Mouse (Mus musculus) embryonic facial prominence, embryonic 11.5 days (tissue): ENCODE results near the gene Vldlr. TPM values are rescaled to one million over a fixed set of nuclear protein-coding genes. Genes with fewer than 3 reads are reported as not detected.

Experiments used
- ATAC-seq: fragments of 200-750 bp; cut with Nextera tagmentation; replicated peaks from 2 replicates; pipeline ENCODE4 v1.8.0; 2017; ENCODE audit warnings: low read depth; ENCODE audit not compliant: insufficient number of reproducible peaks, low FRiP score, low TSS enrichment
- DNase-seq: peaks from one replicate; pipeline ENCODE4 v3.0.0-alpha.2; 2015; ENCODE audit warnings: low spot score
- H3K27ac ChIP-seq: fragments of 300-500 bp; sonication (generic); replicated peaks from 2 replicates; pipeline ENCODE4 v1.5.1; 2014; ENCODE audit warnings: mild to moderate bottlenecking, low read depth, low read length, control low read depth
- H3K27me3 ChIP-seq: fragments of 300-500 bp; sonication (generic); 2 replicates; pipeline ENCODE4 v1.6.1; 2014; ENCODE audit warnings: mild to moderate bottlenecking, low read length, moderate library complexity, mixed read lengths; ENCODE audit not compliant: control insufficient read depth, insufficient read depth
- H3K36me3 ChIP-seq: fragments of 300-500 bp; sonication (generic); replicated peaks from 2 replicates; pipeline ENCODE4 v1.6.1; 2014; ENCODE audit warnings: low read depth, mild to moderate bottlenecking, low read length, moderate library complexity, mixed read lengths; ENCODE audit not compliant: control insufficient read depth, insufficient read depth
- H3K4me1 ChIP-seq: fragments of 300-500 bp; sonication (generic); 2 replicates; pipeline ENCODE4 v1.6.1; 2014; ENCODE audit warnings: low read length, mixed read lengths; ENCODE audit not compliant: control insufficient read depth, insufficient read depth
- H3K4me2 ChIP-seq: fragments of 300-500 bp; sonication (generic); 2 replicates; pipeline ENCODE4 v1.6.1; 2014; ENCODE audit warnings: low read depth, mild to moderate bottlenecking, control low read depth, low read length, moderate library complexity
- H3K4me3 ChIP-seq: fragments of 300-500 bp; sonication (generic); 2 replicates; pipeline ENCODE4 v1.5.1; 2014; ENCODE audit warnings: low read depth, low read length, control low read depth
- H3K9ac ChIP-seq: fragments of 300-500 bp; sonication (generic); replicated peaks from 2 replicates; pipeline ENCODE4 v1.6.1; 2014; ENCODE audit warnings: mild to moderate bottlenecking, control low read depth, low read length
- H3K9me3 ChIP-seq: fragments of 300-500 bp; sonication (generic); replicated peaks from 2 replicates; pipeline ENCODE4 v1.6.1; 2016; ENCODE audit warnings: mild to moderate bottlenecking, low read length, inconsistent platforms, mixed read lengths; ENCODE audit not compliant: control insufficient read depth
- WGBS: fragments of 180-500 bp; shearing (Covaris S2); extraction: QIAGEN DNeasy Blood & Tissue Kit; methylation state at CpG from one replicate; pipeline ENCODE4 v1.1.7; 2014; 5-methylcytosine and 5-hydroxymethylcytosine counted together
- polyA plus RNA-seq: library from polyadenylated mRNA; unstranded; fragments of >200 nt; fragmentation: Nextera tagmentation; extraction: Ambion mirVana; gene quantifications from 2 replicates; pipeline ENCODE4 v1.2.1, GENCODE M21; 2014

Vldlr gene
- polyA plus RNA-seq: 5.2 and 6.4 TPM in 2 replicates

DNA sequence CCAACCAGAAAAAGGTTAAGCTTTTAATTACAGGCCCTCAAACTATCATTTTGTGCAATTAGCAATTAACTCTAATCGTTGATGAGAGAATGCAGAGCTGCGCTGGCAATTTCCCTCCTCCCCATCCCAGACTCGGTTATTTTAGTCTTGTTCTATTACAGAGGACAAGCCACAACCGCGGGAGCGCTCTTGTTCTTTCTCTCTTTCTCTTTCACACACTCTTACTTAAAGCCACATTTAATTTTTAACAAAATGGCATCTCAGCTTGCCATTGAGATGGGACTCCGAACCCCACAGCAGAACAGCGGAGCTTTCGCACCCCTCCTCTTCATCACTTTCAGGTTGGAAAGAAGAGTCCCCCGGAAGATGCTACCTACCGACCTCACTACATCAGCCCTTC is at the start of gene Vldlr:
Gene Vldlr, plus strand, starts transcription at position 167 of the 400 bp plus-strand sequence.
- Histone ChIP-seq H3K9ac (peak within 1 kb of the TSS; percentile 61), H3K4me3 (peak within 1 kb of the TSS; percentile 71), H3K27me3 (0 out of 2 replicates have a peak, but pooled peaks cover 3% of the 10 kb centered on the region), H3K4me2 (peak within 1 kb of the TSS; percentile 98), H3K9me3 (no peaks in the 10 kb centered on the region), H3K4me1 (no peaks in the 10 kb centered on the region; the same call in 1 of the 2 replicates), H3K36me3 (no peaks in the 10 kb centered on the region), H3K27ac (0 out of 2 replicates have a peak within 1 kb of the TSS, but pooled peaks have one; percentile 20)
- ATAC-seq (no peak), DNase-seq (peak; percentile 19)
- WGBS: 3% methylated on average over 11 of the region's 11 CpGs

DNA sequence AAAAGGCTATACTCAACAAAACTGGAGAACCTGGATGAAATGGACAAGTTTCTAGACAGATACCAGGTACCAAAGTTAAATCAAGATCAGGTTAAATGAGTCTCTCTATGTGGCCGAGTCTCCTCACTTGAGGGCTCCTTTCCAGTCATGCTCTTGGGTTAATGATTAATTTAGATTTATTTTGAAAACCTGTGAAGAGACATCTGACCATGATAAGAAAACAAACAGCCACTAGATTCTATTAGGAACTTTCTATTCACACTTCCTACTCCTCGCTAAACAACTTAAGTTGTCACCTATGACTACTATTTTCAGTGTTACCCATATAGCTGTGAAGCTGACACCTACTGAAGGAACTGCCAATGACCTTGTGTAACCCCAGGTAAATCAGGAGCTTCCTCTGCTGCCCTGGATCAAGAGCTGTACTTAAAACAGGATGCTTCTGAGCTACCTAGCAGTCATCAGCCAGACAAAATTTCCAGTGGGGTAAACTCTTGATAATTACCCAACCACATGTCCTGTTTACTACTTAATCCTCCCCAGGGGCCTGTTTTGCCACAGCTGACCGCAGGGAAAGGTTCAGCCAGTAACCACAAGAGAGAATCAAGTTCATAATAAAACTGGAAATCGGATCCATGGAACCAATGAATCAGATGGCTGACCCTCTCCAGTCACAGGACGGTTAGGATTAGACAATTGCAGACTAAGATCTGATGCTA is 48.5 kb upstream of the Vldlr start:
- no peaks in the 10 kb centered on the region for H3K36me3 ChIP-seq
- H3K4me1 ChIP-seq: no peaks in the 10 kb centered on the region
- no peaks in the 10 kb centered on the region for H3K9me3 ChIP-seq
- WGBS: 67% methylated on average over 5 of the region's 5 CpGs
- no peak overlapping the region for H3K9ac ChIP-seq
- no peaks in the 10 kb centered on the region for H3K27me3 ChIP-seq
- H3K27ac ChIP-seq: no peak overlapping the region
- H3K4me2 ChIP-seq: no peak overlapping the region
- ATAC-seq (no peak), DNase-seq (no peak)
- H3K4me3 ChIP-seq: no peak overlapping the region

DNA sequence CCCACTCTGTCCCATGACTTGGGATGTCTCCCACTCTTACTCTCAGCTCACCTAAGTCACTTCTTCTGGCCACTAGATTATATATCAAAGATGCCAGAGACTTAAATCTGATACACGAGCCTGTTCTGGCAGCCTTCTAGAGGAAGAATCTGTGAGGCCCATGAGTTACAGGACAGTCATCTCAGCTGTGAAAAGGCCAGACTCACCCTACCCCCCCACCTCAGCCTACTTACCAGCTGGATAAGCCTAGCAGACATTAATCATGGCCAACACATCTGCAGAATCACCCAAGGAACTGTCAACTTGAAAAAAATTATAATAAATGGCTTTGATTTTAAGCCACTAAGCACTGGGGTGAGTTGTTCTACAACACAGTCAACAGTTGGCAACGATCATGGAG is 42.4 kb upstream of the Vldlr start:
- H3K27ac ChIP-seq: no peak overlapping the region
- DNase-seq: no peak
- no peaks in the 10 kb centered on the region for H3K36me3 ChIP-seq
- no peaks in the 10 kb centered on the region for H3K9me3 ChIP-seq
- ATAC-seq: no peak
- WGBS: 74% methylated on average over 2 of the region's 2 CpGs
- H3K4me2 ChIP-seq: no peak overlapping the region
- H3K27me3 ChIP-seq: no peaks in the 10 kb centered on the region
- H3K4me1 ChIP-seq: no peaks in the 10 kb centered on the region
- H3K4me3 ChIP-seq: no peak overlapping the region
- H3K9ac ChIP-seq: no peak overlapping the region

DNA sequence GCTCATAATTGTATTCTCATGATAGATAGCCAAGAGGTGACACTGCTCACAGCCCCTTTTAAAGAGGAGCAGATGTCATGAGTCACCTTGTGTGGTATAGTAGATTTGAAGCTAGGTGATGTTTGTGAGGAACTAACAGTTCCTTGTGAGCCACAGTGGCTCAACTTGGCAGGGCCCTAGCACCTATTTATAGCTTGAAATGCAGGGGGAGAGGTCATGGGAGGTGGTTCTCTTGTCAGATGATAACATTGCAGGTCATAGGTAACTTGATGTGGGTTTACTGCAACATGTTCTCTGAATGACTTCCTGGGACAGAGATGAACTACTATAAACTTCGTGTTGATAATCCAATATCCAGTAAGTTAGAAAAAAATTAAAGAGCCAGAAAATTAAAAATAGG is 40.7 kb upstream of the Vldlr start:
- Histone ChIP-seq H3K27me3 (no peaks in the 10 kb centered on the region), H3K4me1 (no peaks in the 10 kb centered on the region), H3K9ac (no peak overlapping the region), H3K4me3 (no peak overlapping the region), H3K27ac (no peak overlapping the region), H3K9me3 (no peaks in the 10 kb centered on the region), H3K36me3 (no peaks in the 10 kb centered on the region), H3K4me2 (no peak overlapping the region)
- 80% methylated on average over 1 of the region's 1 CpGs for WGBS
- DNase-seq (no peak), ATAC-seq (no peak)

DNA sequence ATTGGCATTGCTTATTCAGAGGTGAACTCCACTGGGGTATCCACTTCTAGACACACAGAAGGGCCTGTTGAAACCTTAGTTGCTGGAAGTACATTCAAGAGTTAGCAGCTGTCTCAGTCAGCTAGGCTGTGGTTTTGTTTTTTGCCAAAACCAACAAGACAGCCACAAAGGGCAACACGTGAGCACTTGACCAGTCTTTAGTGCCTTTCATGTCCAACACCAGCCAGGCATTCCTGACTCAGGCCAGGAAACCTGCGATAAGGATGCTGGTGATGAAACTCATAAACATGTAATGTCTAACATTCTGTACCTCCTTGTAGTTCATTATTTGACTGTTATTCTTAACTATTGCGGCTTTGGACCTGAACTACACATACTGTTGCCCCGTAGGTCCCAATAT is 39.7 kb upstream of the Vldlr start:
- DNase-seq (no peak), ATAC-seq (no peak)
- H3K4me2 ChIP-seq: no peak overlapping the region
- H3K4me1 ChIP-seq: no peaks in the 10 kb centered on the region
- H3K36me3 ChIP-seq: no peaks in the 10 kb centered on the region
- no peaks in the 10 kb centered on the region for H3K27me3 ChIP-seq
- H3K27ac ChIP-seq: no peak overlapping the region
- WGBS: 95% methylated on average over 4 of the region's 4 CpGs
- H3K9me3 ChIP-seq: no peaks in the 10 kb centered on the region
- H3K4me3 ChIP-seq: no peak overlapping the region
- no peak overlapping the region for H3K9ac ChIP-seq

DNA sequence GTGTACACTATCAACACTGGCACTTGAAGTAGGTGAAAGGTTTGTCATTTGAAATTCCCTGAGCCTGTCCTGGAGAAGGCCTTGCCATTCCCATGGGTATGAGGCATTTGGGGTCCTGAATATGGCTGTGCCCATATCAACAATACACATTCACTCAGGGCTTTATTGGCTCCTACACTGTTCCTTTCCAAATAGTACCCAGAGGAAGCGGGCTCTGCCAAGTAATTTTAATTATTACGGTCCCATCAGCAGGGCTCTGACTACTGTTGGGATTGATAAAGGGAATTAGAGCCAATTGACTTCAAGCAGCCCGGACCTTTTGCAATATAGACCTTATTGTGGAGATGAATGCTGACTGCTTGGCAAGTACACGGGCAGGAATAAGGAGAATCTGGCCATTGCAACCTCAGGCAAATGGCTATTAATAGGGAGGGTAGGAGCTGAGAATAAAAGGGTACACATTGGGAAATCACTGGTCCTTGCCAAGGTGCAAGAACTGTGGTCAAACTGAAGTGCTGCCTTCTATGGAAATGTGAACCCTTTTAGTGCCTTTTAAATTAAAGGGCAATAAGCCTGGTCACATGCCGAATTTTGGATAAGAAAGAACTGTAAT is 38.0 kb upstream of the Vldlr start:
- no peak overlapping the region for H3K9ac ChIP-seq
- no peaks in the 10 kb centered on the region for H3K27me3 ChIP-seq
- no peaks in the 10 kb centered on the region for H3K9me3 ChIP-seq
- 88% methylated on average over 5 of the region's 5 CpGs for WGBS
- no peak overlapping the region for H3K4me2 ChIP-seq
- H3K27ac ChIP-seq: no peak overlapping the region
- DNase-seq: no peak
- no peak overlapping the region for H3K4me3 ChIP-seq
- ATAC-seq: no peak
- H3K4me1 ChIP-seq: no peaks in the 10 kb centered on the region
- no peaks in the 10 kb centered on the region for H3K36me3 ChIP-seq

DNA sequence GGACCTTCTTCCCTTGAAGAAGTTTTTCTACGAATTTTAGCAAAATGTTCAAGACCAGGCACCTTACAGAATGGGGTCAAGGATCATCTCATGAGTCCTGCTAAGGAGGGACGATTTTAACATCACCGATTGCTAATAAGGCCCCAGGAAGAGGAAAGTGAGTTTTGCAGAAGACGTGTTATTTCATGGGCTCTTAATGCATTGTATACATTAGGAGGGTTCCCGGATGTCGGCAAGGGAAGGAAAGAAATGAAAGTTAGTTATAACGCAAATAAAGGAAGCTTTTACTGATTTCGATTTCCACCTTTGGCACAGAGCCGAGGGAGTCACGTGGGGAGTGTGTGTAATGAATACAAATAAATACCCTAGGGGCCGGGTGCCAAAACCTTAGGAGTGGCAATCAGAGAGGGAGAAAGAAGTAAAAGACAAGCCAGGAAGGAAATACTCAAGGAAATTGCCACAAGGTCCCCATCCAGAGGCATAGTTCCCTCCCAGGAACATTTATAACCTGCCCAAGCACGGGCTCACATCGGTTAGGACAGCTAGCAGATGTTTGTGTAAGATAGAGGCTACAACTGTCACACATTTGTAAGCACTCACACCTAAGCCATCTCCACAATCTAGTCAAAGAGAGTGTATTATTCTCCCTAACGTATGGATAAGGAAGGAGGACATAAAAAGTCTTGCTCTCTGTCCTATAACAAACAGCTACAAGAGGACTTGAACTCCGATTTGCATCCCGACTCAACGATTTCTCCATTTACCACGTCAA is 35.7 kb upstream of the Vldlr start:
- WGBS: 79% methylated on average over 18 of the region's 18 CpGs
- H3K9ac ChIP-seq: no peak overlapping the region
- H3K27ac ChIP-seq: no peak overlapping the region
- no peak for ATAC-seq
- no peak for DNase-seq
- no peak overlapping the region for H3K4me2 ChIP-seq
- no peaks in the 10 kb centered on the region for H3K27me3 ChIP-seq
- H3K9me3 ChIP-seq: no peaks in the 10 kb centered on the region
- H3K4me1 ChIP-seq: no peaks in the 10 kb centered on the region
- no peak overlapping the region for H3K4me3 ChIP-seq
- no peaks in the 10 kb centered on the region for H3K36me3 ChIP-seq

DNA sequence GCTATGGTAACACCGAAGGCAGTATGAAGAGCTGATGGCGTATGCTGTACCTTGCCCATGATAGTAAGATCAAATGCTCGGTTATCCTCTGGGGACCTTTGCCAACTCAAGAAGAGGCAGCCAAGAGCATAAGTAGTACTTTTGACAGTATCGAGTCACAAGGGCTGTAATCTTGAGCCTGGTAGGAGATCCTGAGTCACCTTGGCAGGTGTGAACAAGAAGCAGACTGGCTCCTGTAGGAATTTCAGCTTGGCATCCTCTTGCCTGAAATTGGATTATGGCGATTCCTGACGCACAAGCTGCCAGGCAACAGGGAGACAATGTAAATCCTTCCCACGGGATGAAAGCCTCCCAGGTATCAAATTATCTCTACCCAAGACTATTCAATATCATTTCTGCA is 32.8 kb upstream of the Vldlr start:
- Histone ChIP-seq H3K9me3 (no peaks in the 10 kb centered on the region), H3K27ac (no peak overlapping the region), H3K4me3 (no peak overlapping the region), H3K4me2 (no peak overlapping the region), H3K9ac (no peak overlapping the region), H3K4me1 (no peaks in the 10 kb centered on the region), H3K36me3 (no peaks in the 10 kb centered on the region), H3K27me3 (no peaks in the 10 kb centered on the region)
- 86% methylated on average over 7 of the region's 7 CpGs for WGBS
- DNase-seq: no peak
- ATAC-seq: no peak
